8 mouse cellular contexts compared by ENCODE assay signal in the genomic region with DNA sequence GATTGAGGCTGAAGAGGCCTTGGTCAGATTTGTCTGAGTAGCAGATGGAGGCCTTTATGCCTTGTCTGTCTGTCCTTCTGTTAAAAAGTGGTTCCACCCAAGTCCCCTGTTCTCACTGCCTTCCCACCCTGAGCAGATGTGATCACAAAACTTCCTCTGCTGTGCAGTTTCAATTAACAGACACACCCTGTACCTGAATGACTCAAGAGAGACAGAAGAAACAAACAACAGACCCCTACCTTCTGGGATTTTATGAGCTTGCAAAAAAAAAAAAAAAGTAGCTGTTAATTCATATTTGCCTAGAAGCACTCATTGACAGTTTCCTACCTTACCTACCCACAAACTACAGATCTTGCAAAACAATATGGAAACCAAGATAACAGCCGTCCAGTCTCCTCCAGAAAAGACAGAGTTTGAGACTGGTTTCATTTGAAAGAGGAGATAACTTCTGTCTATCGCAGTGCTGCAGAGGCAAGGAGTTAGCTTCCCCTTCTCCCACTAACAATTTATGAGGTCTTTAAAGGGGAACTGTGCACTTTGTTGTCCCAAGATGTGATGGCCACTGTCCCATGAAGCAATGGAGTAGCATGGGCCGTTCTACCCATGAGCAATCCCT. TPM values are rescaled to one million over a fixed set of nuclear protein-coding genes. Genes with fewer than 3 reads are reported as not detected.
DNase-seq lines count a peak whose midpoint lies in the region; ATAC-seq and TF ChIP-seq lines count a peak whose summit lies in the region.

No protein-coding gene starts in this region.

- ATAC-seq in embryonic facial prominence, embryonic 13.5 days (ENCODE audit: insufficient number of reproducible peaks, insufficient read depth, low FRiP score, low TSS enrichment, low read depth) = no peak
- ATAC-seq in intestine, embryonic 14.5 days (replicated peaks; ENCODE audit: low FRiP score, low TSS enrichment, low read depth) = no peak

- H3K27me3 ChIP-seq in embryonic facial prominence, embryonic 13.5 days = no peaks in the 10 kb centered on the region
- no peaks in the 10 kb centered on the region for H3K27me3 ChIP-seq in intestine, embryonic 14.5 days (replicated peaks; ENCODE audit: control insufficient read depth, insufficient read depth, low read length)

- peaks cover 22% of the 10 kb centered on the region for H3K4me1 ChIP-seq in embryonic facial prominence, embryonic 13.5 days
- peaks cover 5% of the 10 kb centered on the region; the same call in 1 of the 2 replicates for H3K4me1 ChIP-seq in intestine, embryonic 14.5 days (replicated peaks; ENCODE audit: control insufficient read depth, insufficient read depth, low read length)

- intact Hi-C loops in left cerebral cortex, adult 2 months (cut with DNase I) = no loop called here
- intact Hi-C loops in left cerebral cortex, postnatal 25 days (cut with DNase I) = loop anchor here (2.0 kb wide), 1 partner anchor 129 kb away; no protein-coding TSS in a partner anchor

- peak overlapping the region; percentile 84 for H3K27ac ChIP-seq in left cerebral cortex, adult 2 months
- H3K27ac ChIP-seq in embryonic facial prominence, embryonic 13.5 days = peak overlapping the region; percentile 89; the same call in 1 of the 2 replicates
- H3K27ac ChIP-seq in intestine, embryonic 14.5 days (ENCODE audit: low read depth) = no peak overlapping the region

- no peaks in the 10 kb centered on the region for H3K9me3 ChIP-seq in embryonic facial prominence, embryonic 13.5 days
- no peaks in the 10 kb centered on the region for H3K9me3 ChIP-seq in intestine, embryonic 14.5 days (ENCODE audit: control insufficient read depth, low read length)

- 89% methylated on average over 3 of the region's 3 CpGs for WGBS in embryonic facial prominence, embryonic 13.5 days
- WGBS in intestine, embryonic 14.5 days = 83% methylated on average over 3 of the region's 3 CpGs

- H3K4me3 ChIP-seq in left cerebral cortex, adult 2 months = peak overlapping the region; percentile 60
- H3K4me3 ChIP-seq in embryonic facial prominence, embryonic 13.5 days = peak overlapping the region; percentile 63
- H3K4me3 ChIP-seq in intestine, embryonic 14.5 days (ENCODE audit: low read depth, low read length) = peak overlapping the region; percentile 59

- DNase-seq in left cerebral cortex, adult 2 months (ENCODE audit: extremely low spot score in 1 of 2, low spot score in 2 of 2) = no peak
- DNase-seq in left cerebral cortex, adult 18-20 months (ENCODE audit: low spot score in 2 of 2) = no peak
- DNase-seq in intestine, embryonic 14.5 days (ENCODE audit: low spot score) = no peak
- peak; percentile 62 for DNase-seq in naive thymus-derived CD4-positive, alpha-beta T cell, adult 2 months (ENCODE audit: low read depth)
- no peak for DNase-seq in thymus, postnatal 0 days (ENCODE audit: low spot score)
- no peak for DNase-seq in left cerebral cortex, postnatal 25 days (ENCODE audit: low spot score in 2 of 2)
- DNase-seq in right cerebral cortex, adult 18-20 months = no peak

- H3K4me2 ChIP-seq in embryonic facial prominence, embryonic 13.5 days = peak overlapping the region; percentile 86
- peak overlapping the region; percentile 83 for H3K4me2 ChIP-seq in intestine, embryonic 14.5 days (ENCODE audit: low read length)

- H3K9ac ChIP-seq in embryonic facial prominence, embryonic 13.5 days = peak overlapping the region; percentile 82
- peak overlapping the region; percentile 72; the same call in 1 of the 2 replicates for H3K9ac ChIP-seq in intestine, embryonic 14.5 days (ENCODE audit: low read length)

- TF ChIP-seq CTCF in left cerebral cortex, adult 2 months (IDR thresholded peaks at IDR 0.05) = no peak

- H3K36me3 ChIP-seq in embryonic facial prominence, embryonic 13.5 days = peaks cover 15% of the 10 kb centered on the region
- no peaks in the 10 kb centered on the region for H3K36me3 ChIP-seq in intestine, embryonic 14.5 days (ENCODE audit: control insufficient read depth, insufficient read depth, low read length)

RNA-seq across cellular contexts. Expression of a gene that starts 1.1 kb away (rescaled TPM):
- total RNA-seq in left cerebral cortex, adult 2 months (2021) = 100 to 1,000 TPM in 1 of 2 experiments, 10 to 100 TPM in 1; 90.6 to 118 TPM
- 100 to 1,000 TPM; 101 to 114 TPM for total RNA-seq in left cerebral cortex, adult 18-20 months (2021)
- 21.2 and 23.5 TPM in 2 replicates for polyA plus RNA-seq in embryonic facial prominence, embryonic 13.5 days (2015; fragmentation: Nextera tagmentation; extraction: Ambion mirVana)
- polyA plus RNA-seq in intestine, embryonic 14.5 days (2014; fragmentation: Nextera tagmentation; extraction: Ambion mirVana) = 11.3 and 11.9 TPM in 2 replicates
- polyA plus RNA-seq in thymus, postnatal 0 days (2015; fragmentation: Nextera tagmentation; extraction: Ambion mirVana) = 12.3 and 13.2 TPM in 2 replicates
- 10 to 100 TPM; 98.8 to 99.4 TPM for total RNA-seq in left cerebral cortex, postnatal 25 days (2021)
